Mouse (Mus musculus) testis, postnatal 10 days (tissue): ENCODE data around the gene Gm45140.

Source experiments
- DNase-seq: peaks from one replicate; pipeline ENCODE4 v3.0.0; 2021; ENCODE audit warnings: low spot score

The Gm45140 gene

DNA sequence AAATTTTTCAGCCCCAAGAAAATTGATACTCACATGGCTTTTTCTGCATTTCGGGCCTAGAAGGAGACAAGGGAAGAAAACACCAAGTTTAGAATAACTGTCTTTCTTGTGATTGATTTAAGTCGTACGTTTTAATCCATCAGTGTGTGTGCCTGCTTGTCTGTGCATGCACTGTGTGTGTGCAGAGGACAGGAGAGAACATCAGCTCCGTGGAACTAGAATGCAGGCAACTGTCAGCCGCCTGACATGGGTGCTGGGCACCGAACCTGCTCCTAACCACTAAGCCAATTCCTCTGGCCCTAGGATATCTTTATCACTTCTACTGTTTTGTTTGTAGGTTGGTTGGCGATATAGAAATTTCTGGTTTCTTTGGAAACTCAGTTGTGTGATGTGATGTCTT lies at the start of gene Gm45140:
Gm45140 (minus strand) TSS at position 101 of the 400 bp plus-strand sequence.
- DNase-seq: no peak

DNA sequence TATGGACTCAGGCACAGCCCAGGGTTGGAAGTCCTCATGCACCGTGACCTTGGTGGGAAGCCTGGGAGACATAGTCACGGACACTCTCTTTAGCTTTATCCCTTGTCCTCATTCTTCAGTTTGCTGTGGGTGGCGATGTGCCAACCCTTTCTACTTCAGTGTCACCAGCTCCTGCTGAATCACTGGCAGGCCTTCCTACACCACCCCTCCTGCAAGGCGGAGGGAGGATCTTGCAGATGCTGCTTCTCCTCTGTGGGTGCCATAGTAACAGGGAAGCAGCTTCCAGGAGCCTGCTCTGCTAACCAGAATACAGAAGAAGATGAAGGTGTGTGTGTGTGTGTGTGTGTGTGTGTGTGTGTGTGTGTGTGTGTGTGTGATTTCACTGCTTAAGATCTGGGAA lies 47.2 kb upstream of the Gm45140 start:
- DNase-seq: peak; percentile 55

DNA sequence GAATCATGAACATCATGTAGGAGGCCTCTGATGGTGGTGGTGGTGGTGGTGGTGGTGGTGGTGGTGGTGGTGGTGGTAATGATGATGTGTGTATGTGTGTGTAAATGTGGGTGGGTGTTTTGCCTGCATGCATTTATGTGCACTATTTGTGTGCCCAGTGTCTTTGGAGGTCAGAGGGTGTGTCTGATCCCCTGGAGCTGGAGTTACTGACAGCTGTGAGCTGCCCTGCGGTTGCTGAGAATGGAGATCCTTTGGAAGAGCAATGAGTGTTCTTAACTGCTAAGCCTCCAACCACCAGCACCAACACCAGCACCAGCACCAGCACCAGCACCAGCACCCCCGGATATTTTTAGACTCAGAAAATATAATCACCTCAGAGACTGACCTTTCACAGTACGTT lies 46.6 kb upstream of the Gm45140 start:
- no peak for DNase-seq

DNA sequence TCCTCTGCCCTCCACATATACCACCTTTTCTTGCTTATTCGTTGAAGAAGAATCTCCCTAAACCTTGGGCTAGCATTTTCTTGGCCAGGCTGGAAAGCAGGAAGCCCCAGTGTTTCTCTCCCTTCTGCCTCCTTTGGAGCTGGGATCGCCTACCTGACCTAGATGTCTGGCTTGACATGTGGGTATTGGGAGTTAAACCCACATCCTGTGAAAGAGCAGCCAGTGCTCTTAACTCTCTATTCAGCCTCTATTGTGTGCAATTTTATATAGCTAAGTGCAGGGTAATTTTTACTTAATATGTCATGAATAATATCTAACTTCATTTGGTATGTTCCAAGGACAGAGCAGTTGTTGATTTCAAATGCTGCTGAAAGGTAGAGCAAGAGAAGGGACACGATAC lies 44.0 kb upstream of the Gm45140 start:
- no peak for DNase-seq

DNA sequence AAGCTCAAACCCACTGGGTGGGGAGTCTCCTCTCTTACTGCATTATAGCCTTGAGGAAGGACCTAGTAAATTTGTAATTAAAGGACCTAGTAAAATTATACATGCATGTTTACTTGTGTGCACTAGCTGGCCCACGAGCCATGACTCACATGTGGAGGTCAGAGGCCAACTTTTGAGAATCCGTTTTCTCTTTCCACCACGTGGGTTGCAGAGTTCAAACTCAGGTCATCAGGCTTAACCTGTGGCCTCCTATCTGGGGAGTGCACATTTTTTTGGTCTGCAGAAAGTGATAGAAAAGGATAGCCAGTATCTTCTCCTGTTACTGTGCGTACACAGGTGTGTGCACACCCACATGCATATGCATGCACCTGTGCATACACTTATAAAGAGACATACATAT lies 43.4 kb upstream of the Gm45140 start:
- no peak for DNase-seq

DNA sequence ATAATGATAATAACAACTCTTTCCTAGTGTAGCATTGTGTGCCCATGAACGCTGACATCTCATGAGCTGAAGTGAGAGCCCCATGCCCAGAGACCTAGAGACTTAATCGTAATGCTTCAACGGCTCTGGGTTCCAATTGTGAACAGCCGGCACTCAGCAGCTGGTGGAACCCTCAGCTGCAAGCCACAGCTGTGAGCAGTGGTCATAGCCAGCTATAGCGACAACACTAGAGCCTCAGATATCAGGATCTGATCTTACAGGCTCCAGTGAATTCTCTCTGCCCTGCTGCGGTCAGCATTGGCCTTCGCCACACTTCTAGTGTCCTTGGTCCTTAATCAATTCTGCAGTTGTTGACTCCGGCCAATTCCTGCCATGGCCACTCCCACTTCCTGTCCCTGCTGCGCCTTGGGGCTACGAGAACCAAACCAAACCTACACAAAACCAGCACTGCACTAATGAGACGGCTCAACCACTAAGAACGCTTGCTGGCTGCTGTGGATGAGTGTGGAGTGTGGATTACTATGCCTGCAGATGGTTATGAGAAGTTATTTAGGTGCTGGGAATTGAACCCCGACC lies 40.6 kb upstream of the Gm45140 start:
- DNase-seq: no peak

DNA sequence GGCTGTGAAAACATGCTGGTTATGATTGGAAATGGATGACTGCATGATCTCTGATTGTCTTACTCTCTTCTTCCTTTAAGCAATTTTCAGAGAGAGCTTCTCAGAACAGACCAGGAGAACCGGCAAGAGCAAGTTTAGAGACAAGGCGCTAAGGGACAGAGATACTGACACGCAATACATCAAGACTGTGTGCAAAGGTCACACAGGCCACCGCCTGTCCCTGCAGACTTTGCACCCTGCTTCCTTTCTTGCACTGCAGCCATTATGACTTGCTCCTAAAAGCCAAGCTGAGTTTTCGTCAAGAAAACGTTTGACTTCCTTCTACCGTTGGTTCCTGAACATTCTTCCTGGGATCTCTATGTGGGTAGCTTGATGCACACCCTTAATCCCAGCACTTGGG lies 40.0 kb upstream of the Gm45140 start:
- no peak for DNase-seq

DNA sequence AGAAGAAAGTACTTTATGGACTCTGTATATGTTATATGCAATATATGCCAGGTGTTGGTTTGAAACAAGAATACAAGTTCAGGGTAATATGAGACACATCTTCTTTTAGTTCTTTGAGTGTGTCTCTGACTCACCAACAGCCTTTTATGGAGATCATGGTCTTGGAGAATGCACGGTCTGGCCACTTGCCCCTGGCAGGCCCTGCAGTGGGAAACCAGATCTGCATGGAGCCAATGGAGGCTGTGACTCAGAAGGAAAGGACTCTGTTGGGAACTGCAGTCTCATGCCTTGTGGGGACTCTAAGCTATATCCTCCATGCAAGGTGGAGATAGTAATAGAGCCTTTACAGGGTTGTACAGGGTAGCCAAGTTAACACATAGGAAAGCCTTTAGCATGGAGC lies 39.5 kb upstream of the Gm45140 start:
- DNase-seq: no peak

DNA sequence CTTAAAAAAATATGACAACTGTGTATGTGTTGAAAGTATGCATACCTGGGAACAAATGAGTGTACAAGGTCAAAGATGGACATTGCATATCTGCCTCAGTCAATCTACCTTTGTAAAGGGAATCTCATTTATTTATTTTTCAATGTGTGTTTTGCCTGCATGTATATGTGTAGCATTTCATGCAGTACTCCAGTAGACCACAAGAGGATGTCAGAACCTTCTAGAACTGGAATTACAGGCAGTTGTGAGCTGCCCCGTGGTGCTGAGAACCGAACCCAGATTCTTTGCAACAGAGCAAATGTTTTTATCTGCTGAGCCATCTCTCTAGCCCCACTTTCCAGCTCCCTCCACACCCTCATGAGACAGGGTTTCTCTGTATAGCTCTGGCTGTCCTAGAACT lies 38.4 kb upstream of the Gm45140 start:
- no peak for DNase-seq

DNA sequence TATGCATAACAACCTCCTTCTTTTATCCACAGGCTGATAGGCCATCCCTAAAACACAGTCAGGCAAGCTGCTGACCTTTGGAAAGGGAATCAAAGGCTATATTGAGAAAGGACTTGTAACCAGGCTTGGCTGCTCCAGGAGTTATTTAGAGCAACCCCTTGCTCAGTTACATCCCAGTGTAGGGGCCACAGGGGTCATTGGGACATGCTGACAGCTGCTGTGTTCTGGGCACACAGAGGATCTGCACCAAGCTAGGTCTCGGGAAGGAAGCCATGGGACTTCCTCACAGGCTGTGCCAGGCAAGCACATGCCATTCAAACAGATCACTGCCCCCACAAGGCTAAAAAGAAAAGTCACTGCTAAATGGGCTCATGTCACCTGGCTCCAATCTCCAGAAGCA lies 37.5 kb upstream of the Gm45140 start:
- DNase-seq: no peak

DNA sequence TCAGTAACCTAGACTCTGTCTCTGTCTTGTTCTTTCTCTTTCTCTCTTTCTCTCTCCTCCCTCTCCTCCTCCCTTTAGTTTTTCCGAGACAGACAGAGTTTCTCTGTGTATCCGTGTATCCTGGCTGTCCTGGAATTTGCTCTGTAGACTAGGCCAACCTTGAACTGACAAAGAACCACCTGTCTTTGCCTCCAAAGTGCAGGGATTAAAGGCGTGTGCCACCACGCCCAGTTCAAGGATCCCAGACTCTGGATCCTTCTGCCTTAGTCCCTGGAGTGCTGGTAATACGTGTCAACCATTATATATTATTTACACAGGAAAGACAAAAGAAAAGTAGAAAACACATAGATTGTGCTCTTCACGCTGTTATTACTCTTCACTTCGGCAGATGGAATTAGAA lies 35.6 kb upstream of the Gm45140 start:
- no peak for DNase-seq

DNA sequence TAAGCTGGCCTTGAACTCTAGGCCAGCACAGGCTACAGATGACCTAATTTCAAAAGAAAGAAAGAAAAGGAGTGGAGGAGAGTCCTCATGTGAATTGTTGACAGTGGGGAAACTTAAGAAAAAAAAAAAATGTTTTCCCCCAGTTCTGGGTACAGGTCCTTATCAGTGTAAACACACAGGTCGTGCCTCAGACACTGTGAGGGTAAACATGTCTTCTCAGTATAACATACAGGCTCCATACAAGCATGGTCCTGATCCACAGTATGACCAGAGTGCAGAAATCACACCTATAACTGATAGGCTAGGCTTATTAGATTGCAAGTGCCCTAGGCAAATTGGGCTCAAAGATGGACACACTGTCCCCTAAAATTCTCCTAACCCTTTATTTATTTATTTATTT lies 34.8 kb upstream of the Gm45140 start:
- no peak for DNase-seq

DNA sequence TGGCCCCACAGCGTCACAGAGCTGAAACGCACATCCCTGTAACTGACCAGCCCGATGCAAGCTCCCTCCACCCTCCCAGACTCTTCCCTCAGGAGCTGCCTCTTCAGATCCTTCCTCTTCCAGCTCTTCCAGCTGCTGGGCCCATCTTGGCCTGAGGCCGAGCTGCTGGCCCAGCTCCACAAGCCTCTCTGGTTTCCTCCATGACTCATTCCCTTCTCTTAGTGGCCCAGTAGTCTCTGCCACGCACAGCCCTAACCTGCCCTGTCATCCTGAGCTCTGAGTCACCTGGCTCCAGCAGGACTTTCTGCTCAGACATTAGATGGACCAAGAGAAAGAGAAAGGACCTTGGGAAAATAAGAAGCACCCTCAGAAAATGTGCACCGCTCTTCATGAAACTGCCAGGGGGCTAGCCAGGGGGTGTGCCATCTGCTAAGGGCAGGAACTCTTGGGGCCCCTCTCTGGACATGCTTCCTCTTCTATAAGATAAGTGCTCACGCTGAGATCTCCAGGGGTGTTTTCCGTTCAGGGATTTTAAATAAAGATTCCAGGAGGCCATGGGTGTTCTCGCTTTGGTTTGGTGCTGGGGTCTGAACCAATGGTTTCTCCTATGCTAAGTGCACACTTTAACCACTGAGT lies 33.4 kb upstream of the Gm45140 start:
- DNase-seq: peak; percentile 82

DNA sequence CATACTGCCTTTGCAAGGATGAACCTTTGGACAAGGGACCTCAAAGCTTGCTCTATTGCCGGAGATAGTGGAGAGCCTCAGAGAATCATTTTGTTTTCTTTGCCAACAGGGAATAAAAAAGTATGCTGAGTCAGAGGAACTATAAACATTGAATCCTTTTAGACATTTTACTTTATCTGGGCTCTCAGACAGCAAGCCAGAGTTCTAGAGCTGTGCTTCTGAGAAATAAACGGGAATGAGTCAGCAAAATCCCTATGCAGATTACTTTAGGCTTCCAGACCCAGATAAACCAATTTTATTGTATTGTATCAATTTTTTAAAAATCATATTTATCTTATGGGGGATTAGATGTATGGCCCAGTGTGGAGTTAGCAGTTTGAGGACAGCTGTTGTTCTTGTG lies 31.7 kb upstream of the Gm45140 start:
- DNase-seq: no peak

DNA sequence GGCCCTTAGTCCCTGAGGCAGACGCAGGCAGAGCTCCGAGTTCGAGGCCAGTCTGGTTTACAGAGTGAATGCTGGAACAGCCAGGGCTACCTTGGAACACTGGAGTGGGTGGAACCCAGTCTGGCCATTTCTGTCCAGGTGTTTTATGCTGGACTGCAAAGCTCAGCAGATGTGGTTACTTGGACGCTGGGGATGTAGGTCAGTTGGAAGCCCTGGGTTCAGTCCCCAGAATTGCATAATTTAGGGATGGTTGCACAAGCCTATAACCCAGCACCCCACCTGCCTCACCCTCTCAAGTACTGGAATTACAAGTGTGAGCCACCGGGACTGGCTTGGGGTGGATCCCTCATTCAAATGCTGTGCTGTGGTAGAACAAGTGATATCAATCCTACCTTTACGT lies 30.6 kb upstream of the Gm45140 start:
- DNase-seq: no peak

DNA sequence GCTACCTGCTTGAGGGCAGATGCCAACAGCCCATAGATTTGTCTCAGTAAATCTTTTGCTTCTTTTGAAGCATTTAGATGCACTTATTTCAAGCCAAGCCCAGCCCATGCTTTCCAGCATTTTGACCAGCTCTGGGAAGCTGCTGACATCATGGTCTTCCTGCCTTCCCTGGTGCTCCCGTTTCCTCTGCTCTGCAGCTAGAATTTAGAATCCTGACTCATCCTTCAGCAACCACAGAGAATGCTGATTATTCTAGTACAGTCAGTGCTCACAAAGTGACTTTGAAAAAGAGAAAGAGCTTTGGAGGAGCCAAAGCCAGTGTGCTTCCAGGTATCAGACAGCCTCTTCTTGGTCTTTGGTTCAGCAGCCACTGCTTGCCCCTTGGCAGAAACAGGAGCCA lies 21.5 kb upstream of the Gm45140 start:
- no peak for DNase-seq

DNA sequence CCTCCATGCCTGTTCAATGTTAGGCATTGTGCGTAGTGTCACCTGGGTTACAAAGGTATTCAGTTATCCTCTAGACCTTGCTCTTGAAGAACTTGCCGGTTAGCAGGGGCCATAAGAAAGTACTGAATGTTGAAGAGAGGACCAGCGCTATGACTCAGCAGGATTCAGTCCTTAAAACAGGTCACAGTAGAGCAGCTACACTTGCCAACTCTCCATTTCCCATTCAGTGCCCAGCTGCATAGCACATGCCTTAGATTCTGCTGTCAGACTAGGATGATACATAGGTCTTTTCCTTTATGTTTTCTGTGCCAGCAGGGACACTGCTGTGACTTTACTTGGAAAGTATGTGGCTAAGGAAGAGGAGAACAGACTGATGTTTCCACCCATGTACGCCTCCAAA lies 17.9 kb upstream of the Gm45140 start:
- no peak for DNase-seq

DNA sequence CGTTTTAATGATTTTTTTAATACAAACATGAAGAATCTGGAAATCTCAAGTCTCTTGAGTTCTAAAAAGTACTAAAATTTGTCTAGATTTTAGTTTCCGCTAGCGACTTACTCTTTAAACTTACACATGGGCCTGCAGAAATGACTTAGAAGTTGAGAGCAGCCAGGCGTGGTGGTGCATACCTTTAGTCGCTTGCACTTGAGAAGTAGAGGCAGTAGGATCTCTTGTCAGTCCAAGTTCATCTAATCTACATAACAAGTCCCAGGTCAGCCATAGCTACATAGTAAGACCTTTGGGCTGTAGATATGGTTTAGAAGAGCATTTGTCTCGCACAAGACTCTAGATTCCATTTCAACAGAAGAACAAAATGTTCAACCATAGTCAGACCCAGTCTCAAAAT lies 16.3 kb upstream of the Gm45140 start:
- DNase-seq: no peak

DNA sequence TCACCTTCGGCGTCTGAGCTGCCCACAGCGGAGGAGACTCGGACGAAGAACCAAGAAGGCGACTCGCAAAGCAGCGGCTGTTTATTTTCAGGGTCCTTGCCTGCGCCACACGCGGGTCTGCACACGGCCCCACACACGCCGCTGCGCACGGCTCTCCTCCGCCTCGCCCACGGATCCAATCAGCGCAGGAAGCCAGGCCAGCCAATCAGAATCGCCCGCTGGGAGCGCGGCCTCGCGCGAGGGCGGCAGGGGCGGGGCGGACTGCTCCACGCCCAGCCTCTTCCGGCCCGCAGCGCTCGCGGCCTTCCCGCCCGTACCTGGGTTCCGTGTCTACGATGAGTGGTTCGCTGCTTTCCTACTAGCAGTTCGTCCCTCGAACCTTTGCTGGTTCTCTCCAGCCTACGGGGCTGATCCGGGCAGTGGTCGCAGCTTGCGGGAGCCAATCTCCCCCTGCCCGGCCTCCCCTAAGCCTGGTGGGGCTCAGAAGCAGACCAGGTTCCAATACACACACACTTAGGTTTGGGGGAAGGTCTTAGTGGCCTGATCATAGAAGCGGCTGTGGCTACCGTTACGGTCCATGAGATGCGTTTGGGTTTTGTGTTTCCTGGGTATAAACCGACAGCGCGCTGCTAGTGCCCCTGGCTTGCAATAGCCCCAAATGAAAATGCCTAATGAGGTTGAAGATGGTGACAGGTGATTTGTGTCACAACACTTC lies 15.5 kb upstream of the Gm45140 start, which contains the start of gene Cnbp:
Cnbp (minus strand) TSS at position 207 of the 715 bp plus-strand sequence.
- peak; percentile 98 for DNase-seq

DNA sequence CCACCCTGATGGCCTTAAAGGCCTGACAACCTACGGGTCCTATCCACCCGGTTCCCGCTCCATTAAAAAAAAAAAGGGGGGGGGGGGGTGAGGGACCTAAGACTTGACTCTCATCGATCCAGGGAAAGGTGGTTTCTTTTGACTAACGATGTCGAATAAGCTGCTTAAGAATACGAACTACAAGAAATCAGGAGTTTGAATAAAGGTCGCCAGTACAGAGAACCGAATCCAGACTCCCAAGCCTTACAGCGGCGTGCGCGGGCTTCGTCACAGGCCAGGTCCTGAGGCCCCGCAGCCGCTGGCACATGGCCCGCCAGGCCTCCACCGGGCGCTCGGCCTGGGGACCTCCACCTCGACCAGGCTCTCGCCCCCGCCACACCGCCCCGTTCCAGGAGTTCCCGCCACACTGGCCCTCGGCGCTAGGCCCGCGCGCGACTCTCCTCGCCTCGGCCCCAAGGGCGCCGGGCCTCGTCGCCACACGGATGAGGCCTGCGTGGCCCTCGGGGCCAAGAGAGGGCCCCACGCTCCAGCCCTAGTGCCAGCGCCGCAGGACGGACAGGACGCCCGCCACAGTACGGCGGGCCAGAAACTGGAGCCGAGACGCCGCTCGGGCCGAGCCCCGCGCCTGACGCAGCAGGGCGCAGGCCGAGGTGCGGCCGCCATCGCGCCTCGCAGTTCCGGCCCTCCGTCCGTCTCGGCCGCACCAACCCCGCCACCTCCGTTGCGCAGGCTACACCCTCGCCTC lies 14.7 kb upstream of the Gm45140 start:
- peak; percentile 81 for DNase-seq

DNA sequence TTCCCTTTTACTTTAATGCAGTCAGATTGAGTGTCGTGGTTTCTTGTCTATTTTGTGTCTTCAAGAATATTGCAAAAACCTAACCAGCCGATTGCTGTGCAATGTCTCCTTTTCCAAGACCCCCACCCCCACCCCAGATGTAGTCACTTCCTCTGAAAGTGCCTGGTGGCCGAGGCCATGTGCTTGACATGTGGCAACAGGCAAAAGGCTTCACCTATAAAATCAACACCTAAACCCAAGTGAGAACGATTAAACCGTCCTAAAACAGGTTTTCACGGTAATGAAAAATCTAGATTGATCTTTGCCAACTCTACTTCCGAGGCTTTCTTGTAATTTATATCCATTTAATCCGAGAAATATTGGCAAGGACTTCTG lies 14.2 kb upstream of the Gm45140 start:
- DNase-seq: no peak

DNA sequence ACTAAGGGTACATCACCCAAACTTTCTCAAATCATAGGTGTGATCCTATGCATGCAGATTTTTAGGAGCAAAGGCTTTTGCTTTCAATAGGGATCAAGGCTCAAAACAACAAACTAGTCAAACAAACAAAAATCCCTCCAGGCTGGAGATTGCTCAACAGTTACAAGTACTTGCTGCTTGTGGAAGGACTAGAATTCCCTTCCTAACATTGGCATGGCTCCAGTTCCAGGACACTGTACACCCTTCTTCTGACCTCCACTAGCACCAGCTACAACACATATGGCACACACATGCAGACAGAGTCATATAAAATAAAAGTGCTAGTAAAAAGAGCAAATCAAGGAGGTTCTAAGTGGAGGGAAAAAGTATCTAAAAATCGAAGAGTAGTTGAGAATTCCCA lies 11.2 kb upstream of the Gm45140 start:
- no peak for DNase-seq
